Mouse (Mus musculus) left cerebral cortex, adult 18-20 months (tissue): ENCODE data around the gene Mipol1. TPM values are rescaled to one million over a fixed set of nuclear protein-coding genes. Genes with fewer than 3 reads are reported as not detected.

Experiments used
- DNase-seq, 2 experiments: peaks; one replicate each; pipeline ENCODE4 v3.0.0; 2021 to 2022; ENCODE audit warnings: low spot score in 2 of 2, mixed read lengths in 1 of 2
- total RNA-seq, 2 experiments: library from RNA; stranded (reverse); gene quantifications; 2 replicates each; pipeline ENCODE4 v1.2.3; 2021

The Mipol1 gene
- total RNA-seq, 2 experiments from 2014 or later: 5.2 to 7.0 TPM

DNA sequence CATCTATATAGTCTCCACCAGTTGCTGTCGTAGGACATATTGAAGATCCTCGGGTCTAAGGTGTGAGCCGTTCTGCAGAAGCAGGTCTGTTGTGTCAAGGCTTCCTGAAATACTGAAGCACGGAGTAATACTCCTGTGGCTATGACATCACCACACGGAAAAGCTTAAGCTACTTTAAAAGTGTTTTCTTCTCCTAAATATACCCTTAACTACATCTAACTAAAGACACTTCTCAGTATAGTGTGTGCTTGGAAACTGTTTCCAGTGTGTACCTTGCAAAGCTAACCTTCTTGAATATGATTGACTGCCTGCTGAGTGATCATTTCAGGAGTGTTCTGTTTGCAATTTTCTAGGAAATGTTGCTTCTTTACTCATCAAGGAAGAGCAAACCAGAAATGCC, 281.3 kb downstream of the Mipol1 start:
- no peak for DNase-seq

DNA sequence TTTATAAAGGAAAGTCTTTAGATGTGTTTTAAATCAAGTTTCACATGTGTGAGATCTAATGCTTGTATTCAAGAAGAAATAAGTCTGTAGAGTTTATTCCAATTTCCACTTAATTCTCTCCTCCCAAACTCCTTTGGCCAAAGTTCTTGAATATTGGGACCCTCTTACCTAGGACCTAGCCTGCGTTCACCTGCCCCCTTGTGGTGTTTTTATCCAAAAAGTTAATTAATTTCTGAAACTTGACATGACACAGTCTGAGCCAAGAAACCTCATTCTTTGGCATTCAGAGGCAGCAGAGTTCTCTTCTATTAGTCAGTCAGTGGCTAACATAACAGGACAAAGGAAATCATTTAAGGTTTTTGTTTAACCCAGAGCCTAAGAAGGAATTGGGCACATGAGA, 284.3 kb downstream of the Mipol1 start:
- no peak for DNase-seq

DNA sequence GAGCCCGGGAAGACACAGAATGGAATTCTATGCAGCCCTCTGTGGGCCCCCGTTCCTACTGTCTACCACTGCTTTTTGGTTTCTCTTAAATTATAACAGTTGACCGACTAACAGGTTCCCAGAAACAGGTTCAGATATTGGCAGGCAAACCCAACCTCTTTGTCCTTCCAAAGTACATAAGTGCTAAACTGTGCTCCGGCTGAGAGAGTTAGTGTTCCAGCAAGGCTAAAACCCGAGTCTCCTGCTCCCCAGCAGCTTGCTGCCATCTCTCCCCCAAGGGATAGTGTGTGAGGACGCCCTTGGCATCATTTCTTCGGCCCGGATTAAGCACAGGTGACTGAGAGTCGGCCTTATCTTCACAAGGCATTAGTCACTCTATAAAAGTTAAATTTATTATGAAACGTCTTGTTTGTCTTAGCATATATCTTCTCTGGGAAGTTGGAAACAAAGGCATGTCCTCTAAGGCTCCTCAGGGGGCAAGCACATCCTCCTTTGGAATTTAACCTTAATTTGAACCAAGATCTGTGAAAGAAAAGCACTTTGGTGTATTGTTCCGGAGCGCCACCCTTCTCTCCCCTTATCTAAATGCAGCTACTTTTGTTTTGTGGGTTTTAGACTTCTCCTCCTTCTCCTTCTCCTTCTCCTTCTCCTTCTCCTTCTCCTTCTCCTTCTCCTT, 285.6 kb downstream of the Mipol1 start:
- DNase-seq: no peak

DNA sequence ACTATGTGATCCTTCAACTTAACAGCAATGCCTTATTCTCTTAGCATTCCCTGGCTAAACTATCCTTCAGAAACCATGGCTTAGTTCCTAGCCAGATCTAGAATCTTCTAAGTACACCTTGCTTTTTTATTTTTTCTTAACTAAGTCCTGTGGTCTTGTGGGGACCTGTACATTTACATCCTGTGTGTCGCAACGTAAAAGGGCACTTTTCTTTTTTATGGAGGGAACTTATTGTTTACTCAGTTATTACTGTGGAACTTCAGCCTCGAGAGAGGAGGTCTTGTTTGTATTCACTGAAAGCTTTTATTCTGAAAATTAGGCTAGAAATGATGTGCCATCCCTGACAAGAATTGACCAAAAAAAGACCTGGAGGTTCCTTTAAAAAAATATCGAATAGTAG, 298.1 kb downstream of the Mipol1 start:
- DNase-seq: no peak

DNA sequence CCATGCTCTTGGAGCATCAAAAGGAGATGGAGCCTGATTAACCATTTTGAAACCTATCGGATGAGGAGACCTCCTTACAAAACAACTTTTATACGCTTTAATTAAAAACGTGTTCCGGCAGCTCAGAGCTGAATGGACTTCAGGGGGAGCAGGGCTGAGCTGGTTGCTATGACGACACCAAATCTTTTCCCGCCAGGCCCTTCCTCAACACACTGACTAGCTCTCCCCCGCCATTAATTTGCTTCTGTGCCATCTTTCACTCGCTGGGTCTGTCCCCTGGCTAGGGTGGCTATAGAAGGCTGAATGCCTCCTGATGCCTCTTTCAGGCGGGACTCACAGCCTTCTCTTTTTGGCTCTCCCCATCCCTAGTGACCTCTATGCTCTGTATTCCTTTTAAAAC, 300.2 kb downstream of the Mipol1 start:
- DNase-seq: no peak

DNA sequence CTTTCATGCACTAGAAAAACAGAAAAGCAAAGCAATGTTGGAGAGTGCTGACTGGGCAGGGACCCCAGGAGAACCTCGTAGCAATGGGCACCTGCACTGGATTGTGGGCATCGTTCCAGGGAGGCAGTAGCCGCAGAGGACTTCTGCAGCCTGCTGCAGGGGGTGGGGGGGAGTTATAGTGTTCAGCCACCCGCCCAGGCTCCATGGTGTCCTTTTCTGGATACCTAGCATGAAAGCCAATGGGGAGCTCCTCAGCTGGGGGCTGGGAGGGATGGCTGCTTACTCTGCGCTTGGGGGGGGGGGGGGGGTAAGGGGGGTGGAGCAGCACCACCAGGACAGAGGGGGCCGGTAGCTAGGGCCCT, 304.3 kb downstream of the Mipol1 start:
- DNase-seq: no peak

DNA sequence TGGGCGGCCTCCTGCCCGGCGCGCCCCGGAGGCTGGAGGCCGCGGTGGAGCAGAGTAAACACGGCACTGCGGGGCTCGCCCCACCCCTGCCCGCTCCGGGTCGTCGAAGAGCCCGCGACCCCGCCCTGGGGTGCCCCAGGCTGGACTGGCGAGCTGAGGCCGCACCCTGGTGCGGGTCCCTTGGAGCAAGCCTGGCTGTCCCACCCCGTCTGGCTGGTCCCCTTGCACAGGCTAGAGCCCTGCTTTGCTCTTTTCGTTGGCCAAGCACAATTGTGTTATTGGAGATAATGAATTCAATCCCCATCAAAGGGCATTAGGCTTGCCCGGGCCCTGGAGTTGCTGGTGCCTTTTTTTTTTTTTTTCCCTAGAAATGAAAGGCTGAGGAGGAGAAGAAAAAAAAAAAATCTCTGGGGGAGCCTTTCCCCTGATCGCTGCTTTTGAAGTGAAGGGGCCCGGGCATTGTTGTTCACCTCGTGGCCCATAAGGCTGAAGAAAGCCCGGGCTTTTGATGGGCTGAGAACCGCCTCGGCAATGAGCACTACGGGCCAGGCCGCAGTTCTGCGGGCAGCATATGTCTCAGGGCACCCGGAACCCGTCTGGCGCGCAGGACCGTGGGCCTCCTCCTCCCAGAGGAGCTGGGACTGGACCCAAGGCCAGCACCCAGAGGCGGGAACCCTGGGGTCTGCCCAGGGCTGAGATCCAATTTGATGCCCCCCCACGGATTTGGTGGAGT, 304.8 kb downstream of the Mipol1 start:
- DNase-seq: no peak

DNA sequence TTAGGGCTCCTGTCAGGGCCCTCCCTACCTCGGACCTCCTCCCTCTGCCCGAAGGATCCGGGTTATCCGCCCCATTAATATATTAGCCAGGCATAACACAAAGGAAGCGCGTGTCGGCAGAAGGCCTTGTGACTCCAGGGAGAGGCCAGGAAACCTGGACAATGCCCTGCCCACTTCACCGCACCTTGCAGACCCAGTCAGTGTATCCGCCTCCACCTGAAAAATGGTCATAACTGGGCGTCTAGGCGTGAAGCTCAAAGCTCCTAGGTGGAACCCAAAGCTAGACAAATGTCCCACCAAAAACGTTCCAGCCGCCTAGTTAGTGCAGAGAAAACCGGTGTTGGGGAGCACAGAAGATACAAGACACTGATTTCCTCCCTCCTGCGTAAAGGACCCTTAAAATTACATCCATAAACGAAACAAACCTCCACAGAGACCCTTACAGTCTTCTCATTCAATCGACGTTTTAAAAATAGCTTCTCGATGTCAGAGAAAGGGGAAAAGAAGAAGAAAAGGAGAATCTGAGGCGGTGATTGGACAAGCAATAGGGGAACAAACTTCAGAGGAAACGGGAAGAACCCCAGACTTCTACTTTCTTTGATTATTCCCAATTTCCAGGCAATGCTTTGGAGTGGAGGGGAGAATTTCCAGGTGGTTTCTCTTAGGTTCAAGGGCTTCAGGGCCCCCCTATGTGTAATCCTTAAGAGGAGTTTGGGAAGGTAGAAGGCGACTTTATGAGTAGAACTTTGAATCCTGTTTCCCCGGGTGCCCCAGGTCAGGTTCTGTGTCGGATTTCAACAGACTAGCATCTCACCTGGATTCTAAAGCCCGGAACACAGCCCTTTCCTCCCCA, 306.1 kb downstream of the Mipol1 start:
- DNase-seq: no peak

DNA sequence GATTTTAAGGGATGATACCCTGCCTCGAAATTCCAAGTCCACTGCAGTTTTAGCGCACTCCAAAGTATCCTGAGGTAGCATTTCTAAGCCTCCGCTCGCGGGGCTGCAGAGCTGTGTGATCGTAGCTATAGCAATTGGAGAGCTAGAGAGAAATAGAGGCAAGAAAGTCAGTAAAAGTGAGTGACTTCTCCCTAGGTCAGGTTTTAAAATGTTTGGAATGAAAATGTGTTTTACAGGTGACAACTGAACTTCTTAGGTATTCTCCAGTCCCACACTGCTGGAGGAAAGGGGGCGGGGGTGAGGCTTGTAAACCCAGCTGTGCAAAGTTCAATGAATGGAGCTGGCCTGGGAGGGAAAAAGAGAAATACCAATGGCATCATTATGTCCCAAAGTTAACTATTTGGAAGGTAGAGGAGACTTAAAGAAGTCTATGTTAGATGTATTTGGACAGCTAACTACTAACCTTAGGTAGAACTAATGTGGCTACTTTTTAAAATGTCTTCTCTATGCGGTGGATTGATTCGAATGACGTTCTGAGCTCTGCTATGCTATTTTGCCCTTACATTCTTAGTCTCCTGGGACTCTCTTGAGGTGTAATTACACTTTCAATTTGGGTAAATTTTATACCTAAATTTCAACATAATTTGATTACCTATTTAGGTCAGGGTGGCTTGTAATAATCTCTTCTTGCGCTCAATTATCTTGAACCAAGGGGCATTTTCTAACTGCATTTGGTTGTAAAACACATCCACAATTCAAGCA, 306.9 kb downstream of the Mipol1 start:
- no peak for DNase-seq

DNA sequence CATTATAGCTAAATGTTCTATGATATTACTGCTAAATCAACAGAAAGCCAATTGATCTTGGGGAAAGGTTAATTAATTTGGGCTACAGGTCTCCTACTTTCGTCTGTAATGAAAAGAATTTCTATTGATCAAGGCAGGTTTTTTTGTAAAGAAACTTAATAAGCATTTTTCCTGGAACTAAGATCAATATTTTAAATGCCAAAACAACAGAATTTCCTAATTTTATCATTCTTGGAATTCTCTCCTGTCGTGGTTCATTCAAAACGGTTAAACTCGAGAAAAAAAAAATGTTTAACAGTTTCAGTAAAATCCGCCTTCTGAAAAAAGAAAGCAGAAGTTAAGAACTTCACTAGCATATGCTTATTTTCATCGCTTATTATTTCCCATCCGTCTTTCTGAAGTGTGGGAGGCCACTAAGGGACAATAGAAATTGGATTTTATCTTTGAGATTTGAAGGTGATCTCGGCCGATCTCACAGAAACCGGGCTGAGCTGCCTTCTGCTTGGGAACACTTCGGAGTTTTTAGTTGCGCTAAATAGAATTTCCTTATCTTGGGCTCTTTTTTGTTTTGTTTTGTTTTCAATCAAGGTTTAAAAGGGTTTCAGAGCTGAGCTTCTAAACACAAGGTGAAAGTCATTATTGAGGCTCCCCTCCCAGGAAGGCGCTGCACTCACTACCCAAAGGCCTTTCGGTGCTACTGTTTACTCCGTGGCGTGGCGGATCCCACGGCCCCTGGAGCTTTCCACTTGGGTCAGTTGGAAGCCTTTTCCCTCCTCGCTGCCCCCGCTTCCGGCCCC, 307.8 kb downstream of the Mipol1 start:
- no peak for DNase-seq

DNA sequence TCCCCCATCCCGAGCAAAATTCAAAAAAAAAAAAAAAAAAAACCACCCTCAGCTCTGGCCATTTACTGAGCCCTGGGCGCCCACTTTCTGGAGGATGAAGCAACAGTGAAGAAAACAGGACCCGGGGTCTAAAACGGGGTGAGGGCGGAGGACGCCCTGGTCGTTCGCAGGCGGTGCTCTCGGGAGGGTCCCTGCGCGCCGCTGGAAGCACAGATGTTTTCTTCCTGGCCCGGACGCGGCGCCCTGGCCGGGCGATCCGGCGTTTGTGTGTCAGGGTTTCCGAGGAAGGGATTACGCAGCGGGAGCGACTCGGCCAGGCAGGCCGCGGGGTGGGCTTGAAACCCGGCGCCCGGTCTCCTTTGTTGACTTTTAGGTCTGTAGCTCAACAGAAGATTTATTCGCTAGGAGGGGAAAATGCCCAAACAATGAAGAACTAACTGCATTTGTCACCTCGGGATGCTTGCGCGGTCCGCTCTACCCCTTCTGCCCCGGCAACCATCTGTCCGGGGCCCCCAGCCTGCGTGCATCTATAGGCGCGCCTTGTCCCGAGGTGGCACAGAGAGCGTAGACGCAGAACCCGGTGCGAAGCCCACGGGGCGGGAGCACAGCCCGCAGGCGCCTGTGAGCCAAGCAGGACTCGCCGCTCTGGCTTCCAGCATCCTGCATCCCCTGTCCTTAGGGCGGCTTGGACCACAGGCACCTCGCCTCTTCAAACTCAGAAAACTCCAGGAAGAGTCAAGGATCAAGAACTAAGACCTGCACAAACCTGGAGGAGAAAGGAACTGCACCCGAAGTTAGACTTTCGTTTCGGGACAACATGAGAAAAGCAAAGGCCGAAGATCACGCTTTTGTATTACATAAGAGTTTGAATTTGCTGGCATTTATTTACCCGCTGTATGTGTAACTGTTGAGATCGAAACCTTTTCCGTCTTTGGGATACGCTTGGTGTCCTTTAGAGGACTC, 308.6 kb downstream of the Mipol1 start:
- DNase-seq: no peak

DNA sequence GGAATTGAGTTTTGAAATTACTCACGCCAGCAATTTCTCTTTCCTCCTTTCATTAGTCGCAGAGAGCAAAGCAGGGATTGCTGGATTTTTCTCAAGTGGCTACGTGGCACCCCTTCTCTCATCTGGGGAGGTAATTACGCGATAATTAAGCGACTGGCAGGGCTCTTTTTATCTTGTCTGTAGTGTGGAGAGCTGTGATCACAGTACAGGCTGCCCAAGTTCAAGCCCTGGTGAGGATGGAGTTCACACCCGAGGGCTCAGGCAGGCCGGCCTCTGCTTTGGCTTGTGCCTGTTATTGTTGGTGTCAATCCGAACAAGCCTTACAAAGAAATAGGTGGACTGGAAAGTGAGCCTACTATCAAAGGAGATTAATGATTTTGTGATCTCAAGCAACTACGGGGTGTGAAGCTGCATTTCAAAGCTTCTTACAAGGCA, 309.3 kb downstream of the Mipol1 start:
- DNase-seq: peak in 1 of 2 experiments; percentile 4

DNA sequence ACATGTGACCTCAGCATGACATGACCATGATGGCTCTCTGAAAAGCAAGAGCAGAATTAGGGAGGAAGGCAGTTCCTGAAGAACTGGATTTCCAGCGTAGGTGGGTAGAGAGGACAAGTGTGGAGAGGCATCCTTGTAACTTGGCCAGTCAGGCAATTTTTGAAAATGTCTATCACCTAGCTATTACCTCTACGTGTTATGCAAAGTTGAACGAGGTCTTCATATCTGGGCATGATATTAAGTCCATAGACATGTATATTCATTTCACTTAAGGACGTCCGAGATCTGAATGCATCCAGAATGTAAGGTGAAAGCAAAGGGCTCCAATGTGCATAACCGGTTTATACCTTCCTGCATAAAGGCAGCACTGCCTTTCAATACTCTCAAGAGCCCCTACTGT, 310.9 kb downstream of the Mipol1 start:
- no peak for DNase-seq

DNA sequence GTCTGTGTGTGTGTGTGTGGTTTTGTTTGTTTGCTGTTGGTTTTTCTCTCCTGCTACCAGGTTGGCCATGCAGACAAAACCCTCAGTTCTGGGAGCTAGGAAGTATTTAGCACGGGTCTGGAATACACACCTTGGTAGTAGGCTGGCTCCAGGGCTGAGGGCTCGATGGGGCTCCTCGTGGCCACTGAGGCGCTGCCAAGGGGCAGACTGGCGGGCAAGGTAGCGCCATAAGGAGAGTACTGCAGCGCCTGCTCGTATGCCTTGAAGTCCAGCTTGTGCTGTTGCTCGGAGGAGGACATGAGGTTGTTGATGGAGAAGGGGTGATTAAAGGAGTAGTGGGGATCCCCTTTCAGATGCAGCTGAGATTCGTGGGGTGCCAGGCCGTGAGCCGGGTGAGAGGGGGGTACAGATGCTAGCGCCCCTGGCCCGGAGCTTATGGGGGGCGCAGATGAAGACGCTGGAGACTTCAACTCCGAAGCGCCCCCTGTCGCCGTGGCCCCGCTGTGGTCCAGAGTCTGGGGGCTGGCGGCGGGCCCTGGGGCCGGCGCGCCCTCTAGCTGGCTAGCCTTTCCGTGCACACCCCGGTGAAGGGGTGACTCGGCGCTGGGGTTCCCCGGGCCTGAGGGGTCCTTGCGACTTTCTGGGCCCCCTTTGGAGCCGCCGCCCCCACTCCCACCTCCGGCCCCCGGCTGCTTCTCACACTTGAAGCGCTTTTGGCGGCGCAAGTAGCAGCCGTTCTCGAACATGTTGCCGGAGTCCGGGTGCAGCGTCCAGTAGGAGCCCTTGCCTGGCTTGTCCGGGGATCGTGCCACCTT, 311.9 kb downstream of the Mipol1 start:
- DNase-seq: no peak

DNA sequence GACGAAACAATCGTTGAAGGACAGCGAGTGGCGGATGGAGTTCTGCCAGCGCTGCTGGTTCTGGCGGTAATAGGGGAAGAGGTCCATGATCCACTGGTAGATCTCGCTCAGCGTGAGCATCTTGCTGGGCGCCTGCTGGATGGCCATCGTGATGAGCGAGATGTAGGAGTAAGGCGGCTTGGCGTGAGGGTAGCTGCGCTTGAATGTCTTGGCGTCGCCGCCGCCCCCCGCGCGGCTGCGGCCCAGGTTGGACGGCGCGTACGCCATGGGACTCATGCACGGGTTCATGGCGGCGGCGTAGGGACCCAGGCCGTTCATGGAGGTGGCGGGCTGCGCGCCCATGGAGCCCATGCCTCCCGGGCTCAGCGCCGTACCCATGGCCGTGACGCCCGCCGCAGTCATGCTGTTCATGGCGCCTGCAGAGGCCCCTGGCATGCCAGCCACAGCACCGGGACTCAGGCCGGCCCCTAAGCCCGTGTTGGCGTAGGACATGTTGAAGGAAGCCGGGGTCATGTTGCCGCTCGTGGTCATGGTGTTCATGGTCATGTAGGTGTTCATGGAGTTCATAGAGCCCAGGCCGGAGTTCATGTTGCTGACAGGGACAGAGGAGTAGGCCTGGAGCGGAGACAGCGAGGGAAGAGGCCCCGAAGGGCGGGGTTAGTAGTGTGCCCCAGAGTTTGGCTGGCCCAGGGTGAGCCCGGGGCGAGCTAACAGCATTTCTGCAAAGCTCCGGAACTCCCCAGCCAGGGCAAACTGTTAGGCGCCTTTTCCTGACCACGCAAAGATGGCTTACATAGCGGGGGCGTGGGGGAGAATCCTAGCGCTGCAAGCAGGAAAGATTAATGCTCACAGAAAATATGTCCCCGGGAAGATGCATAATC, 312.8 kb downstream of the Mipol1 start:
- no peak for DNase-seq

DNA sequence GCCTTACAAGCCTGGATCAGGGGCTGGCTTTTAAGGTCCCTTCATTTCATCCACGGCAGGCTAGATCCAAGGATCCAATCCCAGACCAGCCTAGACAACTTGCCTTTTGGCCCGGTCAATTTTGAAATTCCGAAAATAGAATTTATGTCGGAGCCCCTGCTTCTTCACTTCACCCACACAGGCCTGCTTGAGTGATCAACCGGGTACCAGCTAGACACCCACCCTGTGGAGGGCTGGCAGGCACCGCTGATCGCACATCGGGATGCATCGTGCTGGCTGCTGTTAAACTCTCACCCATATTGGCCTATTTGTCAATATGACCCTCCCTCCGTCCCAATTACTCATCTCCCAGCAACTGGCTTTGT, 313.4 kb downstream of the Mipol1 start:
- no peak for DNase-seq

DNA sequence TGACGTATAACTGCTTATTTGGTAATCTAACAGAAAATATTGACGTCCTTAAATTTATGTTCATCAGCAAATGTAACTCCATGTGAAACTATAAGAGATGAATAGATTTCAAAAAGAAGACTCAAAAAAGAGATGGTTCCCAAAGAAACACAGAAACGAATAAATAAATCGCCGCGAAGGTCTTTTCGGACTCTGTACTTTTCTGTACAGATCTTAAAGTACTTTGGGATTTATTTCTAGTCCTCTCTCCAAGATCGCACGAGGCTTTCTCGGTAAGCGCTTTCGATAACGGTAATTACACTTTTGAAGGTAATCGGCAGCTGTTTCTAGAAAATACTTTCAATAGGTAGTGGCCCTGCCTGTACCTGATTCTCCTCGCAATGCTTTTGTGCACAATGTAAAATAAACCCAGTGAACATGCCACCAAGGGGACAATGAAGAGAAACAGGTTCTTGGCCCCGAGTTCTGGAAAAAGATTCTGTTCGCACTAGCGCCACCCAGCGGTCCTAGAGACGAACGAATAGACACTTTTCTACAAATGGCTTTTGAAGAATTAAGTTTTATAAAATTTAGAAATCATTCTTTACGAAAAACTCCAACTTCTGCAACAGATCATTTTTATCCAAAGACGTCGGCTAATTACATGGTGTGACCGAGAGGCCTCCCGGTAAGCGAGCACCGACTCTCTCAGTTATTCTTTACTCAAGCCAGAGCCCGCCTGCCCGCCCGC, 314.6 kb downstream of the Mipol1 start:
- DNase-seq: peak in 1 of 2 experiments; percentile 18
